Mouse (Mus musculus): ENCODE measurements at regions not wholly inside any gene's neighbourhood (a gene's known extent, or its start where the extent isn't known, plus 50 kb on each side); places are given as distances from the start of the nearest gene placed in this dataset.

DNA sequence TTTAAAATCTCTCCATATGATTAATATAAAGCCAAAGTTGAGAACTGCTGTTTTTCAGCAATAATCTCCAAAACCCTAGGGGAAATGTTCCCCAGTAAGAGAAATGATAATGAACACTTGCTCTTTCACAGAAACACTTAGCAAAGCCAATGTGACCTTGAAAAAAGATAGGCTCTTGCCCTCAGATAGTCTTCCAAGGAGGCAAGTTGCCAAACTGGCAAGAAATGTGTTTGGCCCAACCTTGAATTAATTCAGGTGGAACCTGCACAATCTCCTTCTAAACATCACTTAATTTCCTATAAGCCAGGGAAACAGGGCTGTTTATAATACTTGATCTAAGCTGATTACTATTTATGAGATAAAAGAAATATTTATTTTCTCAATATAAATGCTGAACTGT lies 244.0 kb upstream of the Gnaz start:
- no peak for DNase-seq (ENCODE audit: low spot score in 2 of 2)

- DNase-seq (ENCODE audit: low spot score in 2 of 2), result no peak
These were observed 217.5 kb upstream of the Gnaz start for GRCm38 (mm10) chr10:74749446-74749845.

- DNase-seq (ENCODE audit: low spot score in 2 of 2), result no peak
These were observed 216.1 kb upstream of the Gnaz start for GRCm38 (mm10) chr10:74750879-74751278.

- DNase-seq (ENCODE audit: low spot score in 2 of 2), result no peak
These were observed 206.2 kb upstream of the Gnaz start for GRCm38 (mm10) chr10:74760734-74761133.

GRCm38 (mm10) chr10:74789245-74789644 lies 177.7 kb upstream of the Gnaz start:
- no peak for DNase-seq (ENCODE audit: low spot score in 2 of 2)

GRCm38 (mm10) chr10:74789987-74790386 lies 177.0 kb upstream of the Gnaz start:
- no peak for DNase-seq (ENCODE audit: low spot score in 2 of 2)

GRCm38 (mm10) chr10:74823395-74823794 lies 143.6 kb upstream of the Gnaz start:
- no peak for DNase-seq (ENCODE audit: low spot score in 2 of 2)

GRCm38 (mm10) chr10:74834359-74834758 lies 132.6 kb upstream of the Gnaz start:
- no peak for DNase-seq (ENCODE audit: low spot score in 2 of 2)

- peak in 1 of 2 experiments; percentile 59 for DNase-seq (ENCODE audit: low spot score in 2 of 2)
These were observed 118.6 kb upstream of the Gnaz start for GRCm38 (mm10) chr10:74848372-74848771.

DNA sequence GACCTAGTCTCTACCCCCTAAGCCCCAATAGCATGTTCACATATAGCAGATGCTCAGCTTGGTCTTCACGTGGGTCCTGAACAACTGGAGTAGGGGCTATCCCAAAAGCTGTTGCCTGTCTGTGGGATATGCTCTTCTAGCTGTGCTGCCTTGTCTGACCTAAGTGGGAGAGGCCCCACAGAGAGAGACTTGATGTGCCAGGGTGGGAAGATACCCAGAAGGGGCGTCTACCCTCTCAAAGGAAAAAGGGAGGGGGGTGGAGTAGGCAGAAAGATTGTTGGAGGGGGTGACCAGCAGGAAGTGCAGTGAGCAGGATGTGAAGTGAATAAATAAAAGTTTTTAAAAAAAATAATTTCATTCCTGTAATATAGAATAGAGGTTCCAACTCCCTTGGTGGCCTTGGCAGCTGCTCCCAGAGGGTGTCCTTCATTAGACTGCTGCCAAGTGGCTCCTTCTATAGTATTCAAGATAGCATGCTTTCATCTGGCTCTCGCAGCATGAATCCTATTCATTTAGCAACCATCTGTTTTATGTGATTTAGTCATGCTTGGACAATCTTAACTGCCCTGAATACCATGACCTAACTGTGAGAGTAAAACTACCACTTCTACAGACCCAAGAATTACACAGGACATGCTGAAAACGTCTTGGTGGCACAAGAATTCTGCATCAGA lies 111.8 kb upstream of the Gnaz start:
- no peak for DNase-seq (ENCODE audit: low spot score in 2 of 2)

All from spleen, postnatal 10 days (tissue).